In genomic region chr14:66499896-66500295, GRCm38 (mm10) we compare ENCODE assay signal across 8 mouse cellular contexts.
DNase-seq lines count a peak whose midpoint lies in the region; ATAC-seq and TF ChIP-seq lines count a peak whose summit lies in the region.

No protein-coding gene starts in this region.

- H3K4me2 ChIP-seq in forebrain, postnatal 0 days (ENCODE audit: low read depth), result peak overlapping the region; percentile 23
- peak overlapping the region; percentile 20 for H3K4me2 ChIP-seq in hindbrain, embryonic 13.5 days
- peak overlapping the region; percentile 29 for H3K4me2 ChIP-seq in midbrain, embryonic 12.5 days (replicated peaks)
- H3K4me2 ChIP-seq in stomach, postnatal 0 days (replicated peaks; ENCODE audit: low read depth), result peak overlapping the region; percentile 40

- H3K27ac ChIP-seq in forebrain, postnatal 0 days (ENCODE audit: low read depth, low read length), result 0 out of 2 replicates have a peak overlapping the region, but pooled peaks have one; percentile 40
- H3K27ac ChIP-seq in hindbrain, embryonic 13.5 days, result peak overlapping the region; percentile 41; the same call in 1 of the 2 replicates
- peak overlapping the region; percentile 46 for H3K27ac ChIP-seq in midbrain, embryonic 12.5 days (replicated peaks)
- no peak overlapping the region for H3K27ac ChIP-seq in stomach, postnatal 0 days (replicated peaks)

- 5% methylated on average over 11 of the region's 11 CpGs for WGBS in forebrain, postnatal 0 days
- WGBS in hindbrain, embryonic 13.5 days, result 12% methylated on average over 11 of the region's 11 CpGs
- 17% methylated on average over 11 of the region's 11 CpGs for WGBS in midbrain, embryonic 12.5 days
- WGBS in stomach, postnatal 0 days, result 5% methylated on average over 11 of the region's 11 CpGs

- no peaks in the 10 kb centered on the region for H3K36me3 ChIP-seq in forebrain, postnatal 0 days (ENCODE audit: insufficient read depth)
- H3K36me3 ChIP-seq in hindbrain, embryonic 13.5 days, result no peaks in the 10 kb centered on the region
- H3K36me3 ChIP-seq in midbrain, embryonic 12.5 days, result no peaks in the 10 kb centered on the region
- no peaks in the 10 kb centered on the region for H3K36me3 ChIP-seq in stomach, postnatal 0 days (ENCODE audit: control insufficient read depth, insufficient read depth, low read length)

- H3K27me3 ChIP-seq in forebrain, postnatal 0 days (ENCODE audit: insufficient read depth, low read length), result no peaks in the 10 kb centered on the region
- H3K27me3 ChIP-seq in hindbrain, embryonic 13.5 days, result no peaks in the 10 kb centered on the region
- no peaks in the 10 kb centered on the region for H3K27me3 ChIP-seq in midbrain, embryonic 12.5 days
- no peaks in the 10 kb centered on the region for H3K27me3 ChIP-seq in stomach, postnatal 0 days (ENCODE audit: control insufficient read depth, insufficient read depth, low read length)

- no peak overlapping the region for H3K9ac ChIP-seq in forebrain, postnatal 0 days
- H3K9ac ChIP-seq in hindbrain, embryonic 13.5 days, result no peak overlapping the region
- no peak overlapping the region for H3K9ac ChIP-seq in midbrain, embryonic 12.5 days (replicated peaks)
- no peak overlapping the region for H3K9ac ChIP-seq in stomach, postnatal 0 days (ENCODE audit: low read length)

- ATAC-seq in forebrain, postnatal 0 days, result peak; percentile 91
- ATAC-seq in hindbrain, embryonic 13.5 days (ENCODE audit: low FRiP score), result peak; percentile 75
- ATAC-seq in midbrain, embryonic 12.5 days (ENCODE audit: low FRiP score, low read depth), result peak; percentile 47; the same call in 1 of the 2 replicates
- ATAC-seq in stomach, postnatal 0 days (ENCODE audit: low FRiP score, low TSS enrichment), result peak; percentile 72; the same call in 1 of the 2 replicates
- ATAC-seq in CD4-positive, CD25-positive, alpha-beta regulatory T cell, adult 4 months, result no peak

- H3K4me3 ChIP-seq in forebrain, postnatal 0 days (ENCODE audit: low read depth, low read length), result no peak overlapping the region
- no peak overlapping the region for H3K4me3 ChIP-seq in hindbrain, embryonic 13.5 days
- no peak overlapping the region for H3K4me3 ChIP-seq in midbrain, embryonic 12.5 days
- H3K4me3 ChIP-seq in stomach, postnatal 0 days (ENCODE audit: low read depth, low read length), result no peak overlapping the region; the same call in 1 of the 2 replicates

- no peak for TF ChIP-seq CTCF in forebrain, postnatal 0 days (IDR thresholded peaks at IDR 0.05; ENCODE audit: low read depth)
- TF ChIP-seq CTCF in stomach, postnatal 0 days (IDR thresholded peaks at IDR 0.05; ENCODE audit: low read depth), result 0 out of 2 replicates have a peak, but pooled peaks have one; percentile 14

- DNase-seq in adipocyte (ENCODE audit: low spot score), result peak; percentile 67
- peak; percentile 90 for DNase-seq in brain, adult 2 months (ENCODE audit: low read depth, low spot score)
- DNase-seq in forebrain, postnatal 0 days, result peak; percentile 87
- peak; percentile 60 to 64 for DNase-seq in layer of hippocampus, adult 8-10 months (ENCODE audit: low spot score in 2 of 2)
- peak; percentile 58 for DNase-seq in stomach, postnatal 0 days (ENCODE audit: low spot score)

- H3K9me3 ChIP-seq in forebrain, postnatal 0 days (ENCODE audit: low read length), result no peaks in the 10 kb centered on the region
- H3K9me3 ChIP-seq in hindbrain, embryonic 13.5 days, result no peaks in the 10 kb centered on the region
- H3K9me3 ChIP-seq in midbrain, embryonic 12.5 days, result no peaks in the 10 kb centered on the region
- H3K9me3 ChIP-seq in stomach, postnatal 0 days (ENCODE audit: control insufficient read depth, low read length), result no peaks in the 10 kb centered on the region

- no peak for TF ChIP-seq EP300 in stomach, postnatal 0 days (optimal IDR thresholded peaks at IDR 0.05)

- peaks cover 10% of the 10 kb centered on the region for H3K4me1 ChIP-seq in forebrain, postnatal 0 days (ENCODE audit: insufficient read depth)
- H3K4me1 ChIP-seq in hindbrain, embryonic 13.5 days (replicated peaks), result peaks cover 36% of the 10 kb centered on the region
- H3K4me1 ChIP-seq in midbrain, embryonic 12.5 days, result peaks cover 39% of the 10 kb centered on the region
- H3K4me1 ChIP-seq in stomach, postnatal 0 days (replicated peaks; ENCODE audit: control insufficient read depth, insufficient read depth), result no peaks in the 10 kb centered on the region
